Mouse (Mus musculus) small intestine, adult 2 months (tissue): Measurements from ENCODE around the gene Tmem82. TPM values are rescaled to one million over a fixed set of nuclear protein-coding genes. Genes with fewer than 3 reads are reported as not detected.

Source experiments
- H3K27ac ChIP-seq: fragments of 200-500 bp; 2 replicates; pipeline ENCODE4 v1.5.1; 2012; ENCODE audit warnings: low read depth, low read length, control low read depth, inconsistent platforms; ENCODE audit not compliant: insufficient read depth
- H3K27me3 ChIP-seq: fragments of 200-500 bp; 2 replicates; pipeline ENCODE4 v1.6.1; 2012; ENCODE audit warnings: mild to moderate bottlenecking, moderate library complexity, low read length, inconsistent platforms; ENCODE audit not compliant: control insufficient read depth, insufficient read depth
- H3K36me3 ChIP-seq: fragments of 200-500 bp; 2 replicates; pipeline ENCODE4 v1.6.1; 2012; ENCODE audit warnings: mild to moderate bottlenecking, low read length, control low read depth, inconsistent platforms; ENCODE audit not compliant: control insufficient read depth, insufficient read depth
- H3K4me1 ChIP-seq: fragments of 200-500 bp; 2 replicates; pipeline ENCODE4 v1.6.1; 2012; ENCODE audit warnings: low read length, inconsistent platforms, mixed read lengths; ENCODE audit not compliant: control insufficient read depth, insufficient read depth, insufficient read length
- H3K4me3 ChIP-seq: fragments of 200-500 bp; 2 replicates; pipeline ENCODE4 v1.5.1; 2012; ENCODE audit warnings: low read depth, mild to moderate bottlenecking, control low read depth, inconsistent platforms, low read length, moderate library complexity
- CTCF ChIP-seq: fragments of 200-500 bp; IDR thresholded peaks from 2 replicates; pipeline ENCODE4 v1.5.1; 2012; ENCODE audit warnings: low read depth, mild to moderate bottlenecking, control low read depth, inconsistent platforms, low read length, moderate library complexity, mixed read lengths; ENCODE audit not compliant: insufficient replicate concordance, insufficient read length; ENCODE audit errors: extremely low read depth
- POLR2A ChIP-seq: fragments of 200-500 bp; IDR thresholded peaks from 2 replicates; pipeline ENCODE4 v1.6.1; 2012; ENCODE audit warnings: low read depth, mild to moderate bottlenecking, control low read depth, inconsistent platforms, low read length, moderate library complexity
- WGBS: fragments of 180-500 bp; shearing (Covaris S2); methylation state at CpG from one replicate; pipeline ENCODE4 v1.1.7; 2018; 5-methylcytosine and 5-hydroxymethylcytosine counted together
- polyA plus RNA-seq: library from polyadenylated mRNA; depleted of rRNA; stranded (reverse); fragments of >200 nt; gene quantifications from 2 replicates; pipeline ENCODE4 v1.2.3, GENCODE M21; 2012

Gene Tmem82
- polyA plus RNA-seq, 1 experiment, result 61.9 TPM

DNA sequence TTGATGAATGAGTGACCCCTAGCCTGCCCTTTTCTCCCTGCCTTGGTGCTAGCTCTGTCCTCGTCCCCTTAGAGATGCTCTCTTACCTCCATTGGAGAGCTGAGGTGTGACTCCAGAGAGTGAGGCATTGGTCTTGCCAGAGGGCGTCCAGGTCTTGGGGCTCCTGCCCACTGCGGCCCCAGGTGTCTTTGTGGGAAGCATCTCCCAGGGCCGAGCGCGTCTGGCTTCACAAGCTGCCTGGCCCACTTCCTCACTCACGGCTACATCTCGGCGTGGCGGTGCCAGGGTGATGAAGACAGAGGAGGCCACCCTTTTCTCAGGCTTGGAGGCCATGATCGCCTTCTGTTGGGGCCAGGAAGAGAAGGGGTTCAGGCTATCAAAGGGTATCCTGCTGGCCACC is 23.3 kb downstream of the Tmem82 start:
- Histone ChIP-seq H3K27me3 (no peaks in the 10 kb centered on the region), H3K4me1 (peaks cover 19% of the 10 kb centered on the region), H3K4me3 (no peak overlapping the region), H3K36me3 (peaks cover 42% of the 10 kb centered on the region), H3K27ac (no peak overlapping the region)
- TF ChIP-seq CTCF (no peak), POLR2A (no peak)
- 93% methylated on average over 11 of the region's 11 CpGs for WGBS

- Histone ChIP-seq H3K36me3 (peaks cover 75% of the 10 kb centered on the region), H3K27me3 (no peaks in the 10 kb centered on the region), H3K4me3 (no peak overlapping the region), H3K27ac (no peak overlapping the region), H3K4me1 (peaks cover 11% of the 10 kb centered on the region)
- WGBS, result 12% methylated on average over 3 of the region's 3 CpGs
- TF ChIP-seq CTCF (peak; percentile 86; the same call in 1 of the 2 replicates), POLR2A (no peak)
These were observed 26.9 kb downstream of the Tmem82 start for GRCm38 (mm10) chr4:141591547-141591946.

DNA sequence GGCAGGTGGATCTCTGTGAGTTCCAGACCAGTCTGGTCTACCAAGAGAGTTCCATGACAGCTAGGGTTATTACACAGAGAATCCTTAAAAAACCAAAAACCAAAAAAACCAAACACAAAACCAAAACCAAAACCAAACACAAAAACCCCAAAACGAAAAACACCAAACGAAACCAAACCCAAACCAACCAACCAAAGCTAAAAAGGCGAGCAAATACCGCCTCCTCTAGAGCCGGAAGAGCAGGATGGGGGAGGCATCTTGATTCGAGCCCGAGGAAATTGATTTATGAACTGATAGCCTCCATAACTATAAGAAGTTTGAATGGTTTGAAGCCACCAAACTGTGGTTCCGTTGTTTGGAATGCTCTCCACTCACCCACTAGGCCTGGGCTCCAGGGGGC is 34.5 kb downstream of the Tmem82 start:
- Histone ChIP-seq H3K36me3 (peaks cover 78% of the 10 kb centered on the region), H3K27ac (no peak overlapping the region), H3K4me3 (no peak overlapping the region), H3K4me1 (peaks cover 9% of the 10 kb centered on the region), H3K27me3 (no peaks in the 10 kb centered on the region)
- TF ChIP-seq POLR2A (no peak), CTCF (no peak)
- WGBS, result 79% methylated on average over 8 of the region's 8 CpGs

DNA sequence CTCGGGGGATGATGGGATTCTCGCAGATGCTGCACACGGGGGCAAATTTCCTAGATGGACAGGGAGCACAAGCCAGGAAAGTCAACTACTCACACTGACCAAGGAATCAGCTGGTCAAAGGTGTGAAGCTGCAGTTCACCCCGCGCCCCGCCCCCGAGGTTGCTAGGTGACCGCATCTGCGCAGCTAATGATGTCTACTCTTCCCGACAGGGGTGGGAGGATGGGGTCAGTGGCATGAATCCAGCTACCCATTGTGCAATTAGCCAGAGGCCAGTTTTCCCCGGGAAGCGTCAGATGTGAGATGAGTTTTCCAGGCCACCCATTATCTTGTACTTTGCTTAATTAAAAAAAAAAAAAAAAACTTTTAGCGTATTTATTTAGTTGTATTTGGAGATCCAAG is 37.4 kb downstream of the Tmem82 start:
- no peak overlapping the region for H3K27ac ChIP-seq
- H3K4me1 ChIP-seq, result peaks cover 17% of the 10 kb centered on the region
- no peak overlapping the region for H3K4me3 ChIP-seq
- peaks cover 73% of the 10 kb centered on the region for H3K36me3 ChIP-seq
- 94% methylated on average over 13 of the region's 13 CpGs for WGBS
- no peak for TF ChIP-seq POLR2A
- TF ChIP-seq CTCF, result no peak
- no peaks in the 10 kb centered on the region for H3K27me3 ChIP-seq

GRCm38 (mm10) chr4:141578833-141579232 is 39.6 kb downstream of the Tmem82 start:
- H3K4me3 ChIP-seq, result no peak overlapping the region
- 14% methylated on average over 3 of the region's 3 CpGs for WGBS
- peak overlapping the region; percentile 94 for H3K27ac ChIP-seq
- peaks cover 55% of the 10 kb centered on the region for H3K36me3 ChIP-seq
- no peaks in the 10 kb centered on the region for H3K27me3 ChIP-seq
- TF ChIP-seq POLR2A (no peak), CTCF (no peak)
- H3K4me1 ChIP-seq, result peaks cover 26% of the 10 kb centered on the region

GRCm38 (mm10) chr4:141576877-141577276 is 41.6 kb downstream of the Tmem82 start:
- peaks cover 42% of the 10 kb centered on the region for H3K4me1 ChIP-seq
- H3K36me3 ChIP-seq, result peaks cover 39% of the 10 kb centered on the region
- H3K4me3 ChIP-seq, result no peak overlapping the region
- TF ChIP-seq POLR2A (no peak), CTCF (peak; percentile 57; the same call in 1 of the 2 replicates)
- no peak overlapping the region for H3K27ac ChIP-seq
- H3K27me3 ChIP-seq, result no peaks in the 10 kb centered on the region
- WGBS, result 97% methylated on average over 7 of the region's 7 CpGs

DNA sequence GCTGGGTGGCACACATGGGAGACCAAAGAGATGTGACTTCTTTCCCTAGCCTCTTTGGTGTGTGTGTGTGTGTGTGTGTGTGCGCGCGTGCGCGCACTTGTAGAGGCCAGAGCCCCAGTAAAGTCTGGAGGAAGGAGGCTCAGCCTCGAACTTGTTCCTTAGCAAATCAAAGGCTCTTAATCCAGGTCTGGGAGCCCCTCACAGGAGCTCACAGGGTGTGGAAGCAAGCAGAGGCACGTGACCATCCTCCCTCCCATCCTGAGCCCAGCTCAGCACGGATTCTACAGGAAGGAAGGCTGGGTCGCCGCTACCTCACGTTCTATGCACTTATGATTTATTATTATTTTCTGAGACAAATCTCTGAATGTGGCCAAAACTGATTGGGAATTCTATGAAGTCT is 42.0 kb downstream of the Tmem82 start:
- TF ChIP-seq CTCF, result no peak
- no peak for TF ChIP-seq POLR2A
- H3K27ac ChIP-seq, result no peak overlapping the region
- H3K4me1 ChIP-seq, result peaks cover 44% of the 10 kb centered on the region
- H3K4me3 ChIP-seq, result no peak overlapping the region
- peaks cover 35% of the 10 kb centered on the region for H3K36me3 ChIP-seq
- H3K27me3 ChIP-seq, result no peaks in the 10 kb centered on the region
- 88% methylated on average over 11 of the region's 11 CpGs for WGBS

GRCm38 (mm10) chr4:141574789-141575702 is 43.4 kb downstream of the Tmem82 start:
- no peak; the same call in 1 of the 2 replicates for TF ChIP-seq POLR2A
- TF ChIP-seq CTCF, result peak; percentile 98
- H3K4me1 ChIP-seq, result peaks cover 51% of the 10 kb centered on the region
- H3K4me3 ChIP-seq, result peak overlapping the region; percentile 48
- H3K27me3 ChIP-seq, result no peaks in the 10 kb centered on the region
- peak overlapping the region; percentile 80 for H3K27ac ChIP-seq
- WGBS, result 27% methylated on average over 27 of the region's 27 CpGs
- H3K36me3 ChIP-seq, result peaks cover 24% of the 10 kb centered on the region
